ENCODE assay signal across 15 mouse cellular contexts in genomic region chr12:111572406-111572805, GRCm38 (mm10). TPM values are rescaled to one million over a fixed set of nuclear protein-coding genes. Genes with fewer than 3 reads are reported as not detected.
DNase-seq lines count a peak whose midpoint lies in the region; ATAC-seq and TF ChIP-seq lines count a peak whose summit lies in the region.
"Had no signal": no experiment of that assay in that cellular context is flagged by ENCODE, and none has a peak within 500 bp of the region (broad histone marks: within the 10 kb centered on the region; RNA-seq: fewer than 3 reads in every experiment).

No protein-coding gene starts in this region.

- 79% methylated on average over 7 of the region's 7 CpGs for WGBS in hindbrain, postnatal 0 days

- no peak for TF ChIP-seq CTCF in layer of hippocampus, adult 2 months (conservative IDR thresholded peaks at IDR 0.05)
- TF ChIP-seq CTCF in hindbrain, postnatal 0 days (IDR thresholded peaks at IDR 0.05; ENCODE audit: low read depth): no peak

- H3K27me3 ChIP-seq in hindbrain, postnatal 0 days (ENCODE audit: insufficient read depth, low read length): no peaks in the 10 kb centered on the region
- H3K27me3 ChIP-seq: heart, embryonic 15.5 days; limb, embryonic 15.5 days had no signal

- 0 out of 2 replicates have a peak overlapping the region, but pooled peaks have one; percentile 84 for H3K4me2 ChIP-seq in hindbrain, postnatal 0 days (ENCODE audit: low read depth, low read length)
- H3K4me2 ChIP-seq: heart, embryonic 15.5 days; limb, embryonic 15.5 days had no signal

- no peak for DNase-seq in layer of hippocampus, adult 2 months (ENCODE audit: low spot score in 2 of 2)
- DNase-seq in layer of hippocampus, postnatal 36 days: no peak
- DNase-seq in hindbrain, postnatal 0 days (ENCODE audit: low spot score): no peak
- peak; percentile 82 for DNase-seq in kidney, adult 8-10 months
- DNase-seq in kidney, postnatal 36 days: peak; percentile 75 to 80
- DNase-seq in adrenal gland, adult (ENCODE audit: inconsistent age in 2 of 2, low spot score in 1 of 2): no peak
- DNase-seq: cerebellum, adult 11-12 months; heart, adult 11 months; lung, adult 18-20 months; lung, postnatal 4 days; thymus, postnatal 4 days had no signal

- no peaks in the 10 kb centered on the region for H3K9me3 ChIP-seq in hindbrain, postnatal 0 days (ENCODE audit: low read length)
- H3K9me3 ChIP-seq: forebrain, embryonic 10.5 days; heart, embryonic 15.5 days; limb, embryonic 15.5 days had no signal

- ATAC-seq in hindbrain, postnatal 0 days: no peak
- ATAC-seq in monocyte, adult 5-6 weeks (replicated peaks; ENCODE audit: insufficient number of reproducible peaks, low FRiP score, low TSS enrichment, poor library complexity, severe bottlenecking): no peak

- peaks cover 20% of the 10 kb centered on the region for H3K4me1 ChIP-seq in hindbrain, postnatal 0 days (ENCODE audit: insufficient read depth, low read length)

- H3K9ac ChIP-seq in hindbrain, postnatal 0 days (replicated peaks; ENCODE audit: low read length): no peak overlapping the region
- H3K9ac ChIP-seq: heart, embryonic 15.5 days; limb, embryonic 15.5 days had no signal

- H3K27ac ChIP-seq in layer of hippocampus, adult 2 months: no peak overlapping the region
- H3K27ac ChIP-seq in hindbrain, postnatal 0 days: no peak overlapping the region
- H3K27ac ChIP-seq: forebrain, embryonic 10.5 days; heart, embryonic 15.5 days; limb, embryonic 15.5 days had no signal

- H3K36me3 ChIP-seq in hindbrain, postnatal 0 days (ENCODE audit: insufficient read depth, low read length): no peaks in the 10 kb centered on the region
- H3K36me3 ChIP-seq: heart, embryonic 15.5 days; limb, embryonic 15.5 days had no signal

- H3K4me3 ChIP-seq in layer of hippocampus, adult 2 months: peak overlapping the region; percentile 74
- H3K4me3 ChIP-seq in hindbrain, postnatal 0 days (ENCODE audit: low read length): no peak overlapping the region
- H3K4me3 ChIP-seq: heart, embryonic 15.5 days; limb, embryonic 15.5 days had no signal

RNA-seq across cellular contexts. Expression of gene Mark3, which starts 1.9 kb away (rescaled TPM):
- total RNA-seq in layer of hippocampus, adult 2 months (2021): 100 to 1,000 TPM; 108 to 110 TPM
- 100 to 1,000 TPM; 106 to 122 TPM for total RNA-seq in layer of hippocampus, postnatal 36 days (2021)
- 116 and 128 TPM in 2 replicates for total RNA-seq in hindbrain, postnatal 0 days (2014; rRNA removed)
- polyA plus RNA-seq in hindbrain, postnatal 0 days (2015; fragmentation: Nextera tagmentation; extraction: Ambion mirVana): 38.4 and 41.0 TPM in 2 replicates
- total RNA-seq in monocyte, adult 5-6 weeks (2017): 92.2 to 123 TPM (median 92.7 TPM) in 3 replicates

RNA-seq across cellular contexts. Expression of gene Eif5, which starts 34.6 kb away (rescaled TPM):
- 100 to 1,000 TPM; 253 to 260 TPM for total RNA-seq in layer of hippocampus, adult 2 months (2021)
- total RNA-seq in layer of hippocampus, postnatal 36 days (2021): 100 to 1,000 TPM; 230 to 261 TPM
- total RNA-seq in hindbrain, postnatal 0 days (2014; rRNA removed): 197 and 343 TPM in 2 replicates
- polyA plus RNA-seq in hindbrain, postnatal 0 days (2015; fragmentation: Nextera tagmentation; extraction: Ambion mirVana): 576 and 621 TPM in 2 replicates
- total RNA-seq in monocyte, adult 5-6 weeks (2017): 371 to 483 TPM (median 423 TPM) in 3 replicates

Comparison
In these comparisons a context has a peak if more than half of its experiments do, and no peak if none do; other contexts are left out.
1. DNase-seq: peak in kidney, adult 8-10 months (2 of 2) and kidney, postnatal 36 days (2 of 2); none in layer of hippocampus, adult 2 months (0 of 2), layer of hippocampus, postnatal 36 days (0 of 2), hindbrain, postnatal 0 days (single experiment) and adrenal gland, adult (0 of 2).